Mouse (Mus musculus) Patski (cell line): Measurements from ENCODE around the gene Prrt4. TPM values are rescaled to one million over a fixed set of nuclear protein-coding genes. Genes with fewer than 3 reads are reported as not detected.
A peak's percentile ranks its signal among the peaks of the same experiment; 100 is the strongest.
"Not testable (repeated sequence)": the region's sequence is repeated elsewhere in the genome, so short reads cannot be mapped to it uniquely, and the experiment has no call there.

Source experiments
- ATAC-seq: fragments of 100-300 bp; one replicate; pipeline ENCODE4 v1.8.0; 2021
- CTCF ChIA-PET: fragments of 350-600 bp; sonication (Branson Sonifier 250); formaldehyde crosslinking; loops from one replicate; lab custom pipeline; 2022; ENCODE audit warnings: inconsistent platforms; lab: Charles Lee
- POLR2A ChIA-PET: fragments of 350-600 bp; sonication (Branson Sonifier 250); formaldehyde crosslinking; loops from one replicate; lab custom pipeline; 2022; ENCODE audit warnings: antibody characterized with exemption, inconsistent platforms; lab: Charles Lee
- DNase-seq: peaks from one replicate; pipeline ENCODE4 v3.0.0-alpha.2; 2011; ENCODE audit warnings: low read depth, low spot score
- H3K27me3 ChIP-seq: fragments of 371-371 bp; one replicate; pipeline ENCODE4 v1.5.1; 2021
- CTCF ChIP-seq: fragments of 100-300 bp; IDR thresholded peaks from one replicate; pipeline ENCODE4 v1.5.1; 2021
- in situ Hi-C: fragments of 300-500 bp; cut with MboI; formaldehyde crosslinking; loops from 3 replicates; pipeline ENCODE4 v1.11.1; 2018; ENCODE audit warnings: low pct_unique_long_range_greater_than_20kb, mixed read lengths
- polyA plus RNA-seq: library from polyadenylated mRNA; unstranded; gene quantifications from one replicate; pipeline ENCODE4 v1.2.3, GENCODE M21; 2021

Prrt4 gene
- polyA plus RNA-seq, 1 experiment from 2014 or later: 0.06 TPM

GRCm38 (mm10) chr6:29177901-29178879 is 1.2 kb downstream of the Prrt4 start:
- no peaks in the 10 kb centered on the region for H3K27me3 ChIP-seq
- ChIA-PET POLR2A (no interaction called here), CTCF (no interaction called here)
- ATAC-seq: no peak
- TF ChIP-seq CTCF: no peak
- no peak for DNase-seq
- in situ Hi-C loops: no loop called here

DNA sequence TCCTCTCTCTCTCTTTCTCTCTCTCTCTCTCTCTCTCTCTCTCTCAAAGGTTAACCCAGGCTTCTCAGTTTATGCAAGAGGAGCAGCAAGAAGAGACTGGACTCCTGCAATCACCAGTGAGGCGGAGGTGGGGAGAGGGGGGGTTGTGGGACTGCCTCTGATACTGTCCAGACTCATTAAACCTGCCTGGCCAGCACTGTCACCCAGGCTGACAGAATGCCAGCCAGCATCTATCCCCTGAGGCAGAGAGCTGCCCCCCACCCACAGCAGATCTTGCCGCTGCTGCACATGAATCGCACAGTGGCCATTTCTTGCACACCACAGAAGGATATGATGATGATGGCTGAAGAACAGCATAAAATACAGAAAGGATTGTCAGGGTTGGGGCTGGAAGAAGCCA is 4.3 kb downstream of the Prrt4 start:
- peaks cover 5% of the 10 kb centered on the region for H3K27me3 ChIP-seq
- in situ Hi-C loops: no loop called here
- ChIA-PET POLR2A (no interaction called here), CTCF (interaction anchor here (1.1 to 1.4 kb wide), 2 partner anchors 11 to 20 kb away, joined by 3 read pairs; partner anchors contain the start of gene Rbm28)
- TF ChIP-seq CTCF: no peak
- DNase-seq (no peak), ATAC-seq (no peak)

GRCm38 (mm10) chr6:29174368-29174767 is 5.0 kb downstream of the Prrt4 start:
- no peak for DNase-seq
- no peak for ATAC-seq
- in situ Hi-C loops: no loop called here
- CTCF ChIA-PET: interaction anchor here (1.1 to 1.4 kb wide), 2 partner anchors 10 to 21 kb away, joined by 3 read pairs; partner anchors contain the start of gene Rbm28
- peaks cover 5% of the 10 kb centered on the region for H3K27me3 ChIP-seq
- no peak for TF ChIP-seq CTCF
- POLR2A ChIA-PET: no interaction called here

DNA sequence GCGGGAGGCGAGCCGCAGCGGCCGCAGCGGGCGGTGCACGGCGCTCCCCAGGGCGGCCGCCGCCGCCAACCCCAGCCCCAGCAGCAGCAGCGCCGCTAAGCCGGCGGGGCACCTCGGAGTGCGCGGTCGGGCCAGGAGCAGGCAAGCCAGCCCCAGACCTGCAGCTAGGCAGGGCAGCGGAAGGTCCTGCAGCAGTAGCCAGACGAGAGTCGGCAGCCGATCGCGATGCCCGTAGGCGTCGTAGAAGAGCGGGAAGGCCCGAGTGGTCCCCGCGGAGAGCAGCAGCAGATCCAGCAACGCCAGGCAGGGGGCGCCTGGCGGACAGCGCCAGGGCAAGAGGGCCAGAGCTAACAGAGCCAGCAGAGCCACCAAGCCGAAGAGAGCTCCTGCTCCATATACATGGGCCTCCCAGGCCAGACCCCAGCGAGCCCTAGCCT is 8.4 kb downstream of the Prrt4 start:
- in situ Hi-C loops: no loop called here
- peak; percentile 88 for ATAC-seq
- POLR2A ChIA-PET: no interaction called here
- H3K27me3 ChIP-seq: peaks cover 5% of the 10 kb centered on the region
- TF ChIP-seq CTCF: no peak
- CTCF ChIA-PET: interaction anchor here (1.0 to 1.7 kb wide), 8 partner anchors 11 to 58 kb away, joined by 3 to 12 read pairs (median 6); no protein-coding TSS in a partner anchor
- peak; percentile 33 for DNase-seq

DNA sequence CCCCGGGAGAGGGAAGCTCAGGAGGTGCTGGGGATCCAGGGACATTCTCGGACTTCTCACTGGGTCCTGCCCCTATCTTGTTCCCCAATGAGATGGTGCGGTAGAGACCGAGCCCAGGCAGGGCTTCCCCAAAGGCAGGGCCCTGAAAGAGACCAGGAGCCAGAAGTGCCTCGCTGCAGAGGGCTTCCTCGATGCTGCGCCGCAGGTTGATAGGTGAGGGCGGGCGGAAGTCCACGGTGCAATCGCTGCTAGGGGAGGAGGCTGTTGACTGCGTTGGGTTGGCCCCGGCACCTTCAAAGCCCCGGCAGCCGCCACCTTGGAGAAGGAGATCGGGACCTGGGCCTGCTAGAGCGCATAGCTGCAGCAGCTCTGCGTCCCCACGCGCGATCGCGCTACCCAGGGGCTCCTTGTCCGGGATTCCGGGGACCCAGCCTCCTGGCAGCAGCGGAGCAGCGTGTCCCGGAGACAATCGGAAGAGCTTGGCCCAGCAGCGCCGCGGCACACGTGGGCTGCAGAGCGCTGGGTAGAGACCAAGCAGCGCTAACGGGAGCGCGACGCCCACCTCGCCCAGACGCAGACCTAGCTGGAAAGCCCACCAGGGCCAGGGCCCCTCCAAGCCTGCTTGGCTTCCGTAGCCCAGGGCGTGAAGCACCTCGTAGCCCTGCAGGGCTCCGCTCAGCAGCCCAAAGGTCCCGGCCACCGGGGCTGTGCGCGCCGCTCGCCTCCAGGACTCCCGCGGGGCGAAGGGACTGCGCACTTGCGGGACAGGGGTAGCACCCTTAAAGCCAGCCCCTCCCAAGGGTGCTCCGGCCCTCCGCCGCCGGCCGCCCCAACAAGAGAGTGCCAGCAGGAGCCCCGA is 9.1 kb downstream of the Prrt4 start:
- ChIA-PET CTCF (interaction anchor here (0.6 to 1.7 kb wide), 8 partner anchors 14 to 171 kb away, joined by 3 to 12 read pairs (median 4); no protein-coding TSS in a partner anchor), POLR2A (no interaction called here)
- TF ChIP-seq CTCF: no peak
- in situ Hi-C loops: no loop called here
- H3K27me3 ChIP-seq: peaks cover 5% of the 10 kb centered on the region
- DNase-seq (no peak), ATAC-seq (no peak)

DNA sequence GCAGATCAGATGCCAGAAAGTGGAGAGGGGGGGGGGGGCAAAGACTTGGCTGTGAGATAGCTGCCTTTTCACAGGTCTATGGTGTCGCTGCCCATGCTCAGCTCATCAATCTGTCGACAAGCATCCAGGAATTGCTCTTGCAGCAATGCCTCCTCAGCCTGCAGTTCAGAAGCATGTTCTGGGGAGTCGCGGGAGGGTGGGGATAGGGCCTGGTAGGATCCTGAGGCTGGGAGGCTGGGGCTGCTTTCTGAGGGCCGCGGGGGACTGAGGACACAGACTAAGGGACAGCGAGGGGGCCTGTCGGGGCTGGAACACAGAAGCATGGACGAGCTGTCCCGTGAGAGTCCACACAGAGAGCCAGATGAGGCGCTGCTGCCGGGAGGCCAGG is 9.7 kb downstream of the Prrt4 start:
- H3K27me3 ChIP-seq: peaks cover 5% of the 10 kb centered on the region
- in situ Hi-C loops: loop anchor here (5.0 kb wide), 3 partner anchors 33 to 108 kb away; partner anchors contain the start of gene Fam71f2
- POLR2A ChIA-PET: no interaction called here
- TF ChIP-seq CTCF: no peak
- DNase-seq (no peak), ATAC-seq (no peak)
- CTCF ChIA-PET: interaction anchor here (0.6 to 3.0 kb wide), 3 partner anchors 27 to 171 kb away, joined by 3 to 25 read pairs (median 3); no protein-coding TSS in a partner anchor

GRCm38 (mm10) chr6:29168871-29169270 is 10.5 kb downstream of the Prrt4 start:
- no peak for ATAC-seq
- CTCF ChIA-PET: interaction anchor here (1.0 to 3.0 kb wide), 4 partner anchors 12 to 74 kb away, joined by 3 to 25 read pairs (median 4); no protein-coding TSS in a partner anchor
- POLR2A ChIA-PET: no interaction called here

DNA sequence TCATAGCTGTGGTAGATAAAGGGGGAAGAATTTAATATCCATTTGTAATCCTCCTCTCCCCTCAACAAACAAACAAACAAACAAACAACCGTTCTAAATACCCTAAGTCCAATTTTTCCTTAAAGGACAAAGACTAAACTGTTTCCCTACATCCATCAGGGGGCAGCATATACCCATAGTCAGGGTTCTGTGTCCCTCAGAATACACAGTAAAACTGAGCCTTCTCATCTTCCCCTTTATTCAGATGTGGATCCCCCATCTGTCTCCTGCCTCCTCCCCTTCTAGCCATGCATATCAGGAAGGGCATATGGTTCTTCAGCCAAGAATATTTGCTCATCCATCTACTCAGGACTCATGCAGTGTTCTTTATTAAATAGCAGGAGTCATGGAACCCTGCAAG is 13.2 kb downstream of the Prrt4 start:
- no peak for TF ChIP-seq CTCF
- ChIA-PET POLR2A (no interaction called here), CTCF (interaction anchor here (2.3 kb wide), 1 partner anchor 74 kb away, joined by 9 read pairs; no protein-coding TSS in a partner anchor)
- H3K27me3 ChIP-seq: peaks cover 5% of the 10 kb centered on the region
- no peak for DNase-seq
- in situ Hi-C loops: loop anchor here (5.0 kb wide), 3 partner anchors 36 to 111 kb away; partner anchors contain the start of gene Fam71f2
- no peak for ATAC-seq

More at GRCm38 (mm10) chr6:29168871-29169270, 10.5 kb downstream of the Prrt4 start:
- TF ChIP-seq CTCF: no peak
- DNase-seq: no peak
- peaks cover 5% of the 10 kb centered on the region for H3K27me3 ChIP-seq
- in situ Hi-C loops: loop anchor here (5.0 kb wide), 3 partner anchors 33 to 108 kb away; partner anchors contain the start of gene Fam71f2

DNA sequence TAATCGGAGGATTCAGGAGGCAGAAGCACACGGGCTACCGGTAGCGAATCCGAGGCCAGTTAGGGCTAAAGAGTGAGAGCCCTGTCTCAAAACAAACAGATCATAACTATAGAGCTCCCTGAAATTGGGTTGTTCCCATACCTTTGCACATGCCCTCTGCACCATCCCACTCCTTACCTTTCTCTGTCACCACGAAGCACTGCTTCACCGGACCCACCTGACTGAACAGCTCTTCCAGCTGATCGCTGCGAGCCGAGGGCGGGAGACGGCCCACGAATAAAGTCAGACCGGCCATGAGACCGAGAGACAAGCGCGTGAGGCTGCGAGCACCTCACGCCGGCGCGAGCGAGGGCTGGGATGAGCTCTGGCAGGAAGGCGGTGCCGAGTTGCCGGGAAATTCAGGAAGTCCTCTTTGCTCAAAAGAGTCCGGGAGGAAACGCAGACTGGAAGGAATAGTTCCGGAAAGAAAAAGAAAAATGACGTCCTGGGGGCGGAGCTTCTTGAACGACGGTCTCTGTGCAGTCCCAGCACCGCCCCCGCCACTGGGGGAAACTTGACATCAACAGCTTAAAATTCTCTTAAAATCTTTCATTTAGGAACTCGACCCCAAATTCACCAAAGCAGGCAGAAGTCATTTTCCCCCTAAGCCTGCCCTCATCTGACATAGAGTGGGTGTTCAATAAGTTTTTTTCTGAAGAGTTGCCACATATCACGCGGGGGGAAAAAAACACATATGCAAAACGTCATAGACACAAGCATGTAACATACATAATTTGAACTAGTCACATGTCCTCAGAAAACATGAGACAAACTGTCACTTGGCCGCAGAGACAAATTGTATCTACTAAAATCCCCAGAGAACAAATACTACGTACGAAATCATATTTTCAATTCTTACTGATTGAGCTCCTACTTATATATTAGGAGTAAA is 14.8 kb downstream of the Prrt4 start, which contains the start of gene Rbm28:
Gene Rbm28 (minus strand): TSS at position 693 of the 931 bp plus-strand sequence.
- DNase-seq: peak; percentile 72
- in situ Hi-C loops: loop anchor here (5.0 kb wide), 3 partner anchors 38 to 113 kb away; partner anchors contain the start of gene Fam71f2

DNA sequence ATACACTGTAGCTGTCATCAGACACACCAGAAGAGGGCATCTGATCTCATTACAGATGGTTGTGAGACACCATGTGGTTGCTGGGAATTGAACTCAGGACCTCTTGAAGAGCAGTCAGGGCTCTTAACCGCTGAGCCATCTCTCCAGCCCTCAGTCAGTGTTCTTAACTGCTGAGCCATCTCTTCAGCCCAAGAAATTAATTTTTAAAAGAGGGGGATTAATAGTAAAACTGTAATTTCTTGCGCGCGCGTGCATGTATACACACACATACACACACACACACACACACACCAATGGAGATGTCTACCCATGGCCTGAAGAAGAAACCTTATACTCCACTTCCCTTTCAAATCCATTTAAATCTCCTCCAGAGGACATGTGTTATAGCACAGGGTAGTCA is 18.1 kb downstream of the Prrt4 start:
- ATAC-seq, in situ Hi-C loops, POLR2A ChIA-PET, H3K27me3 ChIP-seq, DNase-seq: not testable (repeated sequence)
- CTCF ChIA-PET: interaction anchor here (1.8 kb wide), 1 partner anchor 12 kb away, joined by 5 read pairs; no protein-coding TSS in a partner anchor

More for the DNA sequence above, 14.8 kb downstream of the Prrt4 start, which contains the start of gene Rbm28:
- no peaks in the 10 kb centered on the region for H3K27me3 ChIP-seq
- CTCF ChIA-PET: interaction anchor here (1.1 to 2.3 kb wide), 9 partner anchors 10 to 76 kb away, joined by 3 to 11 read pairs (median 3); no protein-coding TSS in a partner anchor
- no peak for TF ChIP-seq CTCF
- POLR2A ChIA-PET: interaction anchor here (1.3 kb wide), 1 partner anchor 33 kb away, joined by 4 read pairs; no protein-coding TSS in a partner anchor
- ATAC-seq: peak; percentile 83
